Mouse (Mus musculus) embryo, embryonic 9.5 days (tissue): ENCODE data around the gene Ssh2.

ENCODE experiments used
- DNase-seq: peaks from one replicate; pipeline ENCODE4 v3.0.0-alpha.2; 2017; ENCODE audit errors: extremely low spot score

The Ssh2 gene

GRCm38 (mm10) chr11:77462283-77463100 is 246.4 kb downstream of the Ssh2 start, which contains the start of gene Coro6:
Gene Coro6 (plus strand): TSS chr11:77462411.
- peak; percentile 78 for DNase-seq

GRCm38 (mm10) chr11:77463101-77463445 is 247.0 kb downstream of the Ssh2 start:
- DNase-seq: no peak

GRCm38 (mm10) chr11:77463786-77464185 is 247.7 kb downstream of the Ssh2 start:
- no peak for DNase-seq

GRCm38 (mm10) chr11:77464684-77465083 is 248.6 kb downstream of the Ssh2 start:
- no peak for DNase-seq

- no peak for DNase-seq
Measured at GRCm38 (mm10) chr11:77465111-77465510, 249.0 kb downstream of the Ssh2 start.

- DNase-seq: no peak
Measured at GRCm38 (mm10) chr11:77466544-77466943, 250.5 kb downstream of the Ssh2 start.

GRCm38 (mm10) chr11:77467157-77467556 is 251.1 kb downstream of the Ssh2 start:
- DNase-seq: peak; percentile 72

GRCm38 (mm10) chr11:77467784-77468183 is 251.7 kb downstream of the Ssh2 start:
- DNase-seq: peak; percentile 60

GRCm38 (mm10) chr11:77468397-77468796 is 252.3 kb downstream of the Ssh2 start:
- DNase-seq: no peak

- DNase-seq: no peak
Measured at GRCm38 (mm10) chr11:77471407-77471806, 255.3 kb downstream of the Ssh2 start.

GRCm38 (mm10) chr11:77472775-77473174 is 256.7 kb downstream of the Ssh2 start:
- DNase-seq: no peak

GRCm38 (mm10) chr11:77476216-77476615 is 260.1 kb downstream of the Ssh2 start:
- DNase-seq: no peak

- DNase-seq: no peak
Measured at GRCm38 (mm10) chr11:77476895-77477294, 260.8 kb downstream of the Ssh2 start.

- DNase-seq: no peak
Measured at GRCm38 (mm10) chr11:77483043-77483442, 267.0 kb downstream of the Ssh2 start.

- no peak for DNase-seq
Measured at GRCm38 (mm10) chr11:77483510-77484255, 267.6 kb downstream of the Ssh2 start.

- no peak for DNase-seq
Measured at GRCm38 (mm10) chr11:77485229-77485628, 269.1 kb downstream of the Ssh2 start.

GRCm38 (mm10) chr11:77486798-77487197 is 270.7 kb downstream of the Ssh2 start:
- no peak for DNase-seq

- DNase-seq: peak; percentile 46
Measured at GRCm38 (mm10) chr11:77488771-77489581, 272.9 kb downstream of the Ssh2 start.

GRCm38 (mm10) chr11:77489591-77490235 is 273.6 kb downstream of the Ssh2 start, which contains the start of gene Ankrd13b:
Gene Ankrd13b (minus strand): TSS chr11:77489678.
- peak; percentile 85 for DNase-seq

- no peak for DNase-seq
Measured at GRCm38 (mm10) chr11:77490451-77490850, 274.4 kb downstream of the Ssh2 start.

- peak; percentile 98 for DNase-seq
Measured at GRCm38 (mm10) chr11:77491123-77491501, 275.0 kb downstream of the Ssh2 start.
